Mouse (Mus musculus) ES-CJ7 (cell line): Measurements from ENCODE around the gene Sycp2.
"Not testable (repeated sequence)": the region's sequence is repeated elsewhere in the genome, so short reads cannot be mapped to it uniquely, and the experiment has no call there.

Experiments
- DNase-seq: peaks from one replicate; pipeline ENCODE4 v3.0.0; 2011; ENCODE audit warnings: low read depth, low spot score

Gene Sycp2

GRCm38 (mm10) chr2:178413481-178414260 is 6.2 kb upstream of the Sycp2 start:
- peak; percentile 54 for DNase-seq

DNA sequence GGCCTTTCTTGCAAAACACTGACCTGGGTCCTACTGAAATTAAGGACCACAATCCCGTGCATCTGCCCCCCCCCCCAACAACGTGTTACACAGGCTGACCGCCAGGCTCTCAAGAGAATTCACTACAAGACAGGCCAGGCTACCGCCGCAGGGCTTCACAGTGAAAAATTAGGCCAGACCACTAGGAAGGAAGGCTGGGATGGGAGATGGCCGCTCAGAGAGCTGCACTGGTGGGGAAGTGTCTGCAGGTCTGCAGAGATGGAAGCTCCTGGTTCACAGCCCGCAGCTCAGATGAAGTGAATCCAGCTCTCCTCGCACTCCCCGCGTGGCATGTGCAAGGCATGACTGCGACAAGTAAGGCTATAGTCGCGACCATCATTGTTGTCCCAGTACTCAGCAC is 5.6 kb upstream of the Sycp2 start:
- DNase-seq = no peak

- no peak for DNase-seq
Observed at GRCm38 (mm10) chr2:178412598-178412997, 5.1 kb upstream of the Sycp2 start.

DNA sequence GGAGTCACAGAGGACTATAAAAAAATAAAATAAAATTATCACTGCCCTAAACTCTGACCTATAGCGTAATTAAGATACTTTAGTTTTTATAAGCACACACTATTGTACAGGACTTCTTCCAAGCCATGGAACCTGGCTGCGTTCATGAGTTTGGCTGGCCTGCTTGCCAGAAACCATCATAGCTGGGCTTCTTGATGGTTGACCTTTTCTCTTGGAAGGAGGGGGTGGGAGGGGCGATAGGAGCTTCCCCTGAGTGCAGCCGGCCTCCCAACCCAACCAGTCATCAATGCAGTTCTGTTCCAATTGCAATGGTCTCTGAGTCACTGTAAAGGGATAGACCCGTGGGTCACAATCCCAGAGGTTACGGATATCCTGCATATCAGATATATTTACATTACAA is 2.8 kb upstream of the Sycp2 start:
- DNase-seq = no peak

- no peak for DNase-seq
Observed at GRCm38 (mm10) chr2:178409024-178409423, 1.5 kb upstream of the Sycp2 start.

GRCm38 (mm10) chr2:178342597-178342996 is 64.9 kb downstream of the Sycp2 start:
- DNase-seq = no peak

GRCm38 (mm10) chr2:178342105-178342504 is 65.4 kb downstream of the Sycp2 start:
- not testable (repeated sequence) for DNase-seq

DNA sequence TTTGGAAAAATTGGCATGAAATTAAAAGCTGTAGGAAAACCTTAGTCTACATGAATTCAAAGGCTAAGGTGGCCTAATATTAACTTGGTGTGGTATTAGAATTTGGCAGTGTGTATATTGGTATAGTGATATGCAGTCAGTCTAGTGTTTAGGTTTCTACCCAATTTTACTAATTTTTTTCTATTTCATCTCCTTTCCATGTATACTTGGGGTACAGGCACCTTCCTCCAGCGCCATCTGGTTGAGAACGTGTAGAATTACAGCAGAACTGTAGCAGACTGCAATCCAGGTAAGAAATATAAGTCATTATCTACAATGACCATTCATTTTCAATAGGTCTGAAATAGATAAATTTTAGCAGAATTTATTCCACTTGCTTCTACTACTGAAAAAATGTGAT is 68.4 kb downstream of the Sycp2 start:
- no peak for DNase-seq

DNA sequence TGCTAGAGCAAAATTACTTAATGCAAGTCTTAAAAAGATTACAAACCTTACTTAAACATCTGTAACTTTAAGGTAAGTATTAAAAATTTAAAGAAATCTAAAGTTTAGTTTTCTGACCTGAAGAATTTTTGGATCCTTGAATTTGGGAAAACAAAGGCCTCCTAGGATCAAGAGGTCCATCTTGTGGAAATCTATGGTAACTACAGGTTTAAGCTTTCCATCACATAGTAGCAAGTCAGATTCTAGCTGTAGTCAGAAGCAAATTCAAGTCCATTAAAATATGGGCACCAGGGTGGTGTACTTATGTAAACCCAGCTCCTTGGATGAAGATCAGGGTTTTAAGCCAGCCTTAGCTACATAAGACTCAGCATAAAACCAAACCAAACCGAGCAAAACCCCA is 69.6 kb downstream of the Sycp2 start:
- peak; percentile 16 for DNase-seq

GRCm38 (mm10) chr2:178329986-178330385 is 77.5 kb downstream of the Sycp2 start:
- no peak for DNase-seq

DNA sequence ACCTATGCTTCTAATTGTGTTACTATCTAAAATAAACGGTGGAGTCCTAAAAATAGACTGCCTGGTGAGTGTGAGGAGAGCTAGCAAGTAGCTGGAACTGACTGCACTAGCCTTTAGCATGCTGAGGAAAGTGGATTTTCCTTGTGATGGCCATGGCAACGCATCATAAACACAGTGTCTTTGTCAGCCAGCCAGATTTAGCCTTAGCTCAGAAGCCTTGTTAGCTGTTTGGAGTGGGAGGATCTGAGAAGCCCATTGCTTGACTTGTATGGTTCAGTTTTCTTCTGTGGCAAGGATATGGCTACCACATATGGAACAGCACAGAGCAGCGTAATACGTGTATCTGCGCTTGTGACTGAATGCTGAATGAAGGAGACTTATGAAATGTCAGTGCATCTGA is 77.9 kb downstream of the Sycp2 start:
- no peak for DNase-seq

DNA sequence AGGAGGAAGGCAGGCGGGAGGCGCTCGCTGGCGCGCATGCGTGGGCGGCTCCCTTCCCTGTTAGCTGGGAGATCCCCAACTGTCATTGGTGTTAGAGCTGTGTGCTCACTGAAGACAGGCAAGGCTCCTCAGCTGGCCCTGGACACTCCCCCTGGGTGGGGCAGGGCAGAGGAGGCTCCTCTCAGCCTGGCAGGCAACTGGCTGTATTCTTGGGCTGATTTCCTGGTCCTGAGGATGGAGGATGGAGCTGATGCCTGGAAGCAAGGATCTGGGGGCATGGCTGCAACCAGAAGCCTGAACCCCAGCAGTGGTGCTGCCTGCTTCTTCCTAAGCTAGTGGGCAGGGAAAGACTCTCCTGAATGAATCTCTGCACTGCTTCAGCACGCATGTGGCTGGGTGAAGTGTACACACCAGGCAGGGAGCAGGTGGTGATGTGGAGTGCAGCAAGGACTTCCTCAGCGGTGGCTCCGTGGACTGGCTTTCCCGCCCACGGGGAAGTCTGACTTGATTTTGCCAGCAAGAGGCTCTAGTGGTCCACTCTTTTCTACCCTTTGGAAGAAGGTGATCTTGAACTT is 79.9 kb downstream of the Sycp2 start:
- DNase-seq = peak; percentile 83

GRCm38 (mm10) chr2:178326750-178327465 is 80.6 kb downstream of the Sycp2 start:
- no peak for DNase-seq

GRCm38 (mm10) chr2:178326067-178326466 is 81.4 kb downstream of the Sycp2 start:
- no peak for DNase-seq

DNA sequence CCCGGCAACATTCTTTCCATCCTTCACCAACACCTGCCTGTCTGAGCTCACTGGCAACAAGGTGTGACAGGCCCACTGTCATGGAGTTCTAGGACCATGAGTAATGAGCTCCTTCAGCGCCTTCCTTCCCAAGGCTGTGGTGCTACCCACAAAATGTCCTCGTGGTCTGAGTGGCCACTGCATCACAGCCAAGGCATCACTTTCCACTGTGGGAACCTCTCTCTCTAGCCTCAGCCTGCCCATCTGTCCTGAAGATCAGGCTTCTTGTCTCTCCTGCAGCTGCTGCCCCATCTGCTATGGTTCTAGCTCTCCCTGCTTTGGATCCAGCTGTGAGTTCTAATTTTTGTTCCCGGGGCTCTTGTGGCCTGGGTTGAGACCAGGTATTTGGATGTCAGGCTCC is 82.7 kb downstream of the Sycp2 start:
- DNase-seq = no peak

DNA sequence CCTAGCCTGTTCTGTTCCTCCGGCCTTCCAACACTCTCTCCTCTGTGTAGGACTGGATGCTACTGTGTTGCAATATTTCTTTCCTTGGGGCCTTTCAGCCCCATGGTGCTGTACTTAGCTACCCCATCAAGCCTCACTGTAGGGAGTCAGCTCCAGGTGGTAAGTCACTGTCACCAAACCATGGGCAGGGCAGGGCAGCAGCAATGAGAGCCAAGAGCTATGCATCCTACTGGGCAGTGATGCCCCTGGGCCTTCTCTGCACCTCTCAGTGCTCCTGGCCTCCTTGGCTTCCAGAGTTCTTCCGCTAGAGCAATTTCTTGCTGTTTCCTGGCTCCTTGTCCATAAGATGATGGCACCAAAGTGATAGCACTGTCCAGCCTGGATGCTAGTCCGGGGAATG is 83.1 kb downstream of the Sycp2 start:
- no peak for DNase-seq

DNA sequence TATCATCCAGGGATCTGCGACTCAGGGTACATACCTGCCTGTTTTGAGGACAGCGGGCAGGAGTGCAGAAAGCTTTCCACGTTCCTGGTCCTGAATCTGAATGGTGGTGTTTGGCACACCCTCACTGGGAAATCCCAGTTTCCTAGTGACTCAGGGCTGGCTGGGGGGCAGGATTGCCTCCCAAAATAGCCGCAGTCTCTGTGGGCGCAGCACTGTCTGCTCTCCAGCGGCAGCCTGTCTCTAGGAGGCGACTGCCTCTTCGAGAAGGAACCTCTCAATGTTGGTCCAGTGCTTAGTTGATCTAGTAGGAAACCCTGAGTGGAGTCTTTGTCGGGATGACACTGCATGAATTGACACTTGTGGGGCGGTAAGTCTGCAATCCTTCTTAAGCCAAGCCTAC is 86.2 kb downstream of the Sycp2 start:
- no peak for DNase-seq

GRCm38 (mm10) chr2:178319766-178320165 is 87.7 kb downstream of the Sycp2 start:
- DNase-seq = no peak

- no peak for DNase-seq
Observed at GRCm38 (mm10) chr2:178316281-178316680, 91.2 kb downstream of the Sycp2 start.

DNA sequence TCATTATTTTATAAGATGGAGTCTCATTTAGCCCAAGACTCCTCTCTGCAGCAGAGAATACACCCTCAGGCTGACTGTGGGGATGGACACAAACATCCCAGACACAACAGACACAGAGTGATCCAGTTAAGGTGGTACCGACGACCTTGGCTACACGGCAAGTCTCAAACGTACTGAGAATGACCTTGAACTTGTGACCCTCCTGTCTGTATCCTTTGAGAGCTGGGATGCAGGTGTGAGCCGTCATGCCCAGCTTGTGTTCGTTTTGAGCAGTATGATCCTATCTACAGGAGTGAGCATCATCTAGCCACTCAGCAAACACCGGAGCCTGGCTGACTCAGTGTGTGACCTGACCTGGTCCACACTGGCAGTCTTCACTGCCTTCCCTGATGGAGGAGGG is 93.9 kb downstream of the Sycp2 start:
- peak; percentile 51 for DNase-seq

- no peak for DNase-seq
Observed at GRCm38 (mm10) chr2:178304669-178305068, 102.8 kb downstream of the Sycp2 start.

DNA sequence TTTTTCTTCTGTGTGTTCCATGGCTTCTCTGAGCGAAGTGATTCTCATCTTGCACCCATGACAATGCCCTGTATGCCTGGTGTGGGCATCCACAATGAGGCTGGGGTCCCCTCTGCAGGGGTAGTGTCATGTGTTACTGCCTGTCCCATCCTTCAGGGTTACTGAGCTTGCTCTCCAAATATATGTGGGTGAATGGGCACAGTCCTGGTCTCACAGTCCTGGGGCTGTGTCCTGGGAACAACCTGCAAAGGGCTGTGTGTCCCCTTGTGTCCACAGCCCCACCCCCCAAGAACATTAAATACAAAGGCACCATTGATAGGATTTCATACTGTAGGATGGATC is 103.3 kb downstream of the Sycp2 start:
- DNase-seq = no peak
